Mouse (Mus musculus): Measurements from ENCODE around the gene Chrna3.

DNA sequence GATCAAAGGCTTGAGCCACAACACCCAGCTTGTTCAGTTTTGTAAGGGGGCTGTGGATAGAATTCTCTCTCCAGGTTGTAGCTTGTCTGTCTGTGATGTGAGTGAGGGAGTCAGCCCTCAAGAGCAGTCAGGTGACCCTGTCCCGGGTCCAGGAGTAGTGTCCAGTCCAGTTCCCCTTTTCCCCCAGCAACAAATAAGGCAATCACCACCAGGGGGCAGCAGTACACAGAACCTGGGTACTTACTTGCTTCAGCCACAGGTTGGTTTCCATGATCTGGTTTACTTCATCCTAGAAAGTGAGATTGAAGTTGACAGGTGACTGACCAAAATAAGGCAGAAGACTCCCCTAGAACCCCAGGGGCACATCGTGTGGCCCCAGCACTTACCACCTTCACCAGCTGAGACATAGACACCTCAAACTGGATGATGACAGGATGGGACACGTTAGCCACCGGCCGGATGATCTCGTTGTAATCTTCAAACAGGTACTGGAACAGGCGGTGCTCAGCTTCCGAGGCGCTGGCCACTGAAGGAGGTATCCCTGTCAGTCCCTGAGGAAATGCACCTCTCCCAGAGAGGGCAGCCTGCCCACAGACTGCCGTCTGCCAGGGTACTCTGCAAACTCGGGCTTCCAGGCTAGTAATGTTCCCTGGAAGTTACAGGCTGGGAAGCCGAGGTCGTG lies 2.3 kb downstream of the Chrna3 start:
- no peak for TF ChIP-seq KAT2A (IDR thresholded peaks at IDR 0.05; ENCODE audit: insufficient replicate concordance, low read length)
- TF ChIP-seq MAX (IDR thresholded peaks at IDR 0.05; ENCODE audit: low read length): no peak
- no peak for TF ChIP-seq USF2 (conservative IDR thresholded peaks at IDR 0.05; ENCODE audit: low read depth, low read length)
- peak; percentile 76 to 87 for TF ChIP-seq CTCF (conservative IDR thresholded peaks at IDR 0.05 in 1 of 2, IDR thresholded peaks at IDR 0.05 in 1 of 2; ENCODE audit: low read depth in 2 of 2, low read length in 2 of 2)
